In genomic region chr6:99261737-99262130, GRCm38 (mm10) we compare ENCODE assay signal across 11 mouse cellular contexts.
"Had no signal": no experiment of that assay in that cellular context is flagged by ENCODE, and none has a peak within 500 bp of the region (broad histone marks: within the 10 kb centered on the region; RNA-seq: fewer than 3 reads in every experiment).

No protein-coding gene starts in this region.

- H3K36me3 ChIP-seq: kidney, embryonic 15.5 days; limb, embryonic 15.5 days; liver, embryonic 13.5 days; midbrain, embryonic 12.5 days; neural tube, embryonic 13.5 days had no signal

- H3K4me3 ChIP-seq: kidney, embryonic 15.5 days; left cerebral cortex, adult 2 months; limb, embryonic 15.5 days; liver, embryonic 13.5 days; midbrain, embryonic 12.5 days; neural tube, embryonic 13.5 days had no signal

- H3K9me3 ChIP-seq: kidney, embryonic 15.5 days; limb, embryonic 15.5 days; liver, embryonic 13.5 days; midbrain, embryonic 12.5 days; neural tube, embryonic 13.5 days had no signal

- H3K9ac ChIP-seq: kidney, embryonic 15.5 days; limb, embryonic 15.5 days; liver, embryonic 13.5 days; midbrain, embryonic 12.5 days; neural tube, embryonic 13.5 days had no signal

- H3K27me3 ChIP-seq: kidney, embryonic 15.5 days; limb, embryonic 15.5 days; liver, embryonic 13.5 days; midbrain, embryonic 12.5 days had no signal

- DNase-seq: kidney, adult 2 months; kidney, postnatal 14 days; liver, embryonic 13.5 days; lung, adult 18-20 months; right cerebral cortex, postnatal 14 days; thymus, postnatal 14 days had no signal

- H3K27ac ChIP-seq: kidney, embryonic 15.5 days; left cerebral cortex, adult 2 months; limb, embryonic 15.5 days; liver, embryonic 13.5 days; midbrain, embryonic 12.5 days; neural tube, embryonic 13.5 days had no signal
